Mouse (Mus musculus): ENCODE measurements at regions not wholly inside any gene's neighbourhood (a gene's known extent, or its start where the extent isn't known, plus 50 kb on each side); places are given as distances from the start of the nearest gene placed in this dataset.

DNA sequence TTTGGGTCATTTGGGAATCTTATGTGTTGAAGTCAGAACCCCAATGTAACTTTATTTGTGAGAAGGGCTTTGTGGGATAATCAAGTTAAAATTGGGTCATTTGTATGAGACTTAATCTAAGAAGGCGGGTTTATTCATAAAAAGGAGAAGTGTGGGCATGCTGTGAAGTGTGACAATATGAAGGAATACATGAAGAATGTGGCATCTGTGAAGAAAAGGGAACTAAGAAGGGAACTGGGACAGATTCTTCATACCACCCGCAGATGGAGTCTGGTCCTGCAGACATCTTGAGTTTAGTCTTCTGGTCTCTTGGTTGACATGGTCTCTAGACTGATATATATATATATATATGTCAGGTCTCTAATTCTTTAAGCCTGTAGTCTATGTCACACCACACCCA is 385.3 kb upstream of the Fam92a start:
- Histone ChIP-seq H3K4me1 (ENCODE audit: control insufficient read depth, insufficient read depth, low read length) (no peaks in the 10 kb centered on the region), H3K27ac (ENCODE audit: insufficient read depth, low read length) (no peak overlapping the region), H3K4me3 (ENCODE audit: insufficient read depth, low read length) (no peak overlapping the region)
- TF ChIP-seq POLR2A (IDR thresholded peaks at IDR 0.05; ENCODE audit: low read depth, low read length) (no peak), CTCF (IDR thresholded peaks at IDR 0.05; ENCODE audit: borderline replicate concordance, insufficient read depth, low read length) (no peak)

DNA sequence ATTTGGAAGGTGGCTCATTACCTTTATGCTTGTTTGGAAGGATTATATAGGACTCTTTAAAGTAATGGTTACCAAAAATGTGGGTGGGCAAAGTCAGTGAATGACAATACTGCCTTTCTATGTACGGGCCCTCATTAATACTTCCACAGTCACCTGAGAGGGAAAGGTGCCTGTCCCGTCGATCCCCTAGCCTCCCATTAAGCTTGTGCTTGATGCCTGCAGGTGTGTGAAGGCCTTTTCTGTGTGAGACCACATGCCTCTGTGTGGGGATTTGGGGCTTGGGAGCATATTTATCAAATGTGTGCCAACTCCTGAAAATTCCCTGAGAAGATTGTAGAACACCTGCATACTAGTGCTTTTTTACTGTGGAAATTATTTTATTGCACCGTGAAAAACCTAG is 377.4 kb upstream of the Fam92a start:
- TF ChIP-seq CTCF (IDR thresholded peaks at IDR 0.05; ENCODE audit: borderline replicate concordance, insufficient read depth, low read length) (no peak), POLR2A (IDR thresholded peaks at IDR 0.05; ENCODE audit: low read depth, low read length) (no peak)
- Histone ChIP-seq H3K4me3 (ENCODE audit: insufficient read depth, low read length) (no peak overlapping the region), H3K4me1 (ENCODE audit: control insufficient read depth, insufficient read depth, low read length) (no peaks in the 10 kb centered on the region), H3K27ac (ENCODE audit: insufficient read depth, low read length) (no peak overlapping the region)

DNA sequence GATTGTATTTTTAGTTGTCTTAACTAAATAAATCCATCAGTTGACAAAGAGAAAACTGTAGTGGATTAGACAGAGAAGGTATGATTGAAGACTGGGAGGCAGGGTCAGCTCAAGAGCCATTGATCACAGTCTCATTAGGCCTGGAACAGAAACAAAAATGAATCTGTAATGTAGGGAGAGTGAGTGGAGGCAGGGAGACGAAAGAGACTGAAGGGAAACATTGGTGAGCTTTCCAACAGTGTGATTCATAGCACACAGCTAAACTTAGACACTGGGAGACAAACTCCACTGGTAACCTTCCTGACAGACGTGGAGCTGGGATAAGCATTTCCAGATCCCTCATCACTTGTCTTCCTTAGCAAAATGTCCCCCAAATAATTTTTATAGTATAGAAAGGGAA is 372.1 kb upstream of the Fam92a start:
- no peak overlapping the region for H3K4me3 ChIP-seq (ENCODE audit: insufficient read depth, low read length)
- TF ChIP-seq POLR2A (IDR thresholded peaks at IDR 0.05; ENCODE audit: low read depth, low read length): no peak
- TF ChIP-seq CTCF (IDR thresholded peaks at IDR 0.05; ENCODE audit: borderline replicate concordance, insufficient read depth, low read length): no peak

DNA sequence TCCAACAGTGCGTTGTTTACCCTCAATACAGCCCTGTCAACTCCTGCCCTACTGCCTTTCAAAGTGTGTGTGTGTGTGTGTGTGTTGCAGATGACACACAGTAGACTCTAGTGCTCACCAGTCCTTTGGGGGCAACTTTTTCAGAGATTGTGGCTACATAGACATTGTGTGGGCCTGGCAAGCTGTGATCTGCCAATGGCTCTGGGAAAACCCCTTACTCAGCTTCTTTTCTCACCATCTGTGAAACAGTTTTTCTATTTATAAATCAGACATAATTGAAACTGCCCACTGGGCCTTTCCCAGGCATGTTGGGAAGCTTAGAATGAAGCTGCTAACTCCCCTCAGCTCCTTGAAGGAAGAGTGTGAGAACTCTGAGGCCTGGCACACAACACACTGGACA is 369.7 kb upstream of the Fam92a start:
- TF ChIP-seq CTCF (IDR thresholded peaks at IDR 0.05; ENCODE audit: borderline replicate concordance, insufficient read depth, low read length) (no peak), POLR2A (IDR thresholded peaks at IDR 0.05; ENCODE audit: low read depth, low read length) (no peak)
- H3K27ac ChIP-seq (ENCODE audit: insufficient read depth, low read length): no peak overlapping the region
- peaks cover 2% of the 10 kb centered on the region for H3K4me1 ChIP-seq (ENCODE audit: control insufficient read depth, insufficient read depth, low read length)
- no peak overlapping the region for H3K4me3 ChIP-seq (ENCODE audit: insufficient read depth, low read length)

More for the DNA sequence above, 372.1 kb upstream of the Fam92a start:
- H3K27ac ChIP-seq (ENCODE audit: insufficient read depth, low read length): peak overlapping the region; percentile 6; the same call in 1 of the 2 replicates
- H3K4me1 ChIP-seq (ENCODE audit: control insufficient read depth, insufficient read depth, low read length): peaks cover under 1% of the 10 kb centered on the region; the same call in 1 of the 2 replicates

DNA sequence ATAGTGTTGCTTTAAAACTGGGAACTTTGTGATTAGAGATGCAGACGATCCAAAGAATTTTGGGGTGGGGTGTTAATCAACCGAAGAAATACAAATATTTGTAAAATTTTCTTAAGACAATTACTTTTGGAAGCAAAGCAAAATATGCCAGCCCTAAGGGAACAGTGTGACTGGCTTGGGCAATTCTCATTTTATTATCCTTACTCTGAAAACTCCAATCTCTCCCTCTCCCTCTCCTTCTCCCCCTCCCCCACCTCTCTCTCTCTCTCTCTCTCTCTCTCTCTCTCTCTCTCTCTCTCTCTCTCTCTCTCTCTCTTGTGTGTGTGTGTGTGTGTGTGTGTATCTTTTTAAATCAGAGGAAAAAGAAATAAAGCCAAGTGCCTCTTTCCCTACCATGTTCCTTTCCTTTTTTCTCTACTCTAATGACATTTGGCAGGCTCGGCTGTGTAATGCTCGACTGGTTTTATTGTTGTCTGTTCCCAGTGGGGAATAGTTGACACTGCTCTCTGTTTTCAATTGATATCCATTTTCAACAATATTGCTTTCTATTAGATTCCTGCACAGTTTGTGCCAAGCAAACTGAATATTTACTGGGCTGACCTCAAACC is 367.5 kb upstream of the Fam92a start:
- peaks cover 2% of the 10 kb centered on the region for H3K4me1 ChIP-seq (ENCODE audit: control insufficient read depth, insufficient read depth, low read length)
- no peak for TF ChIP-seq CTCF (IDR thresholded peaks at IDR 0.05; ENCODE audit: borderline replicate concordance, insufficient read depth, low read length)
- TF ChIP-seq POLR2A (IDR thresholded peaks at IDR 0.05; ENCODE audit: low read depth, low read length): no peak
- H3K27ac ChIP-seq (ENCODE audit: insufficient read depth, low read length): no peak overlapping the region
- no peak overlapping the region for H3K4me3 ChIP-seq (ENCODE audit: insufficient read depth, low read length)

DNA sequence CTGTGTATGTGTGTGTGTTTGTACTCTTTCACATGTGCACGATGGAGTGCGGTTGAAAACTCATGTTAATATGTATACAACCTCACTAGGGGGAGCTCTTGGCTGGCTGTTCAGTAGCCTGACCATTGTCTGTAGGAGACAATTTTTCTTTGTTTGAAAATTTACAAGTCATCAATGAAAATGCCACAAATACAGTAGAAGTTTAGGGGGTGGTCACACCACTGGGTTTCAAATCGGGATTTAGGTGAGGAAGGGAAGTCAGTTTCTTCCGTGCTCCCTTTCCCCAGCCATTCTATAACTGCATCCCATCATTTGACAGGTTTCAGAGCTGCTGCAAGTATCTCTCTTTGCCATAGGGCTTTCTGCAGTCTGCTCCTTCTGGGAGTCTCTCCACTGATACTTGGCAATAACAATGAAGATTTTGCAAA is 366.9 kb upstream of the Fam92a start:
- Histone ChIP-seq H3K4me3 (ENCODE audit: insufficient read depth, low read length) (no peak overlapping the region), H3K27ac (ENCODE audit: insufficient read depth, low read length) (no peak overlapping the region), H3K4me1 (ENCODE audit: control insufficient read depth, insufficient read depth, low read length) (peaks cover 2% of the 10 kb centered on the region)
- TF ChIP-seq POLR2A (IDR thresholded peaks at IDR 0.05; ENCODE audit: low read depth, low read length) (no peak), CTCF (IDR thresholded peaks at IDR 0.05; ENCODE audit: borderline replicate concordance, insufficient read depth, low read length) (no peak)

DNA sequence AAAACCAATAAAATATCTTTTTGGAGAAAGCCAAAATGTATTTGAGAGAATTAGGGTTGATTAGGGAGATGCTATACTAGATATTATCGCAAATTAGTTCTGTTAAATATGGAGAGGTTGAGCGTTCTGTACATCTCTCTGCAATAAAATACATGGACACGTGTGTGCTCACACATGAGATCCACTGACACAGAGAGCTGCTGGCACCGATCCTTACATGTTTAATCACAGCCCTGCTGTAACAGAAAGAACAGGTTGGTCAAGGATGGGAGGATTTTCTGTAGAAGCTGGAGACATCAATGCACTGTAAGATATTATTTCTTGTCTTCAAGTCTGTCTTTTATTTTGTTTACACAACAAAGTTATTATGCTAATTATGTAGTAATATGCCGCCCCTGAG is 366.2 kb upstream of the Fam92a start:
- H3K4me3 ChIP-seq (ENCODE audit: insufficient read depth, low read length): no peak overlapping the region
- TF ChIP-seq CTCF (IDR thresholded peaks at IDR 0.05; ENCODE audit: borderline replicate concordance, insufficient read depth, low read length) (no peak), POLR2A (IDR thresholded peaks at IDR 0.05; ENCODE audit: low read depth, low read length) (no peak)
- peaks cover 2% of the 10 kb centered on the region for H3K4me1 ChIP-seq (ENCODE audit: control insufficient read depth, insufficient read depth, low read length)
- no peak overlapping the region for H3K27ac ChIP-seq (ENCODE audit: insufficient read depth, low read length)

DNA sequence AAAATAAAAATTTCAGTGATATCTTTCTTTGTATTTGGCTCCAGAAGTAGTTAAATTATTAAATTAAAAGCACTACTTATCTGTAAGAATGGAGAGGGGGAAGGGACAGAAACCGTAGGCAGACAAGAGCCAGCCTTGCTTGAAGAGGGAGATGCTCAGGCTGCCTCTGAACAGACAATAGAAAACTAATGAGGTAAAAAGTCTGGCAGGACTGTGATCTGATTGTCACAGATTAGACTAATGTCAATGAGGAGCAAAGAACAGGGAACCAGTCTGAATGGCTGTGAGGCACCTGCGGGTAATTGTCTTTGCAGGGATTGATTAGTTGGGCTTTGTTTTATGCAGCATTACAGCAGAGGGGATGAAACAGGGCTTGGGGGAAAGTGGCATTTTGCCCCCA is 362.3 kb upstream of the Fam92a start:
- Histone ChIP-seq H3K4me1 (ENCODE audit: control insufficient read depth, insufficient read depth, low read length) (peaks cover 2% of the 10 kb centered on the region), H3K4me3 (ENCODE audit: insufficient read depth, low read length) (no peak overlapping the region), H3K27ac (ENCODE audit: insufficient read depth, low read length) (no peak overlapping the region)
- TF ChIP-seq CTCF (IDR thresholded peaks at IDR 0.05; ENCODE audit: borderline replicate concordance, insufficient read depth, low read length) (no peak), POLR2A (IDR thresholded peaks at IDR 0.05; ENCODE audit: low read depth, low read length) (no peak)

DNA sequence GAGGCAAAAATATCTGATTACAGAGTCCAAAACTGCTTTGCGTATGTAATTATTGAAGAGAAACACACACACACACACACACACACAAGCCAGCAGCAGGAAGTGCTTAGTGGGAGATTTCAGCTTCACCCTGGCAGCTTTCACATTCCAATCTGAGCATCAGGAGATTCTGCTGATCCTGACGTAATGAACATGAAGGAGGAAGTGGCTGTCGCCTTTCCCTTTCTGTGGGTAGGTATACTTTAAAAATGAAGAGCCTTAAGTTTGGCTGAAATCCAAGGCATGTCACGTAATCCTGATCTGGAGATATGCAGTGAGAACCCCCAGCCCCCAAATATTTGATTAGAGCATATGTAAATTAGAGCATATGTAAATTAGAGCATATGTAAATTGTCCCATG is 361.1 kb upstream of the Fam92a start:
- TF ChIP-seq POLR2A (IDR thresholded peaks at IDR 0.05; ENCODE audit: low read depth, low read length): no peak
- TF ChIP-seq CTCF (IDR thresholded peaks at IDR 0.05; ENCODE audit: borderline replicate concordance, insufficient read depth, low read length): no peak
- no peak overlapping the region for H3K27ac ChIP-seq (ENCODE audit: insufficient read depth, low read length)
- no peaks in the 10 kb centered on the region for H3K4me1 ChIP-seq (ENCODE audit: control insufficient read depth, insufficient read depth, low read length)
- H3K4me3 ChIP-seq (ENCODE audit: insufficient read depth, low read length): no peak overlapping the region

DNA sequence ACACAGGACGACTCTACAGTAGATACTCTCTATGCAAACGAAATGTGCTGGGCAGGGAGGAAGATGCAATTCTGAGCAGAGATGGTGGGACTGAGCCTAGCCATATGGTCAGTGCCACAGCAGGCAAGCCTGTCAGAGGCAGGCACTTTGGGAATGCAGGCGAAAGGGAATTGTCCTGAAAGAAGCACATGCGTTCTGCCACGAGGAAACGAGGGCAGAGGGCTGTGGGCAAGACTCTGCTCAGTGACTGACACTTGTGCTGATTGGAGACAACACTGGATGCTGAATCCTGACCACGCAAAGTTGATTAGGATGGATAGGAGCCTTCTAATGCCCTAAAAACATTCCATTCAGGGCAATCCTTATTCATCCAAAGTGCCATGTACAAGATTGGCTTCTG is 350.5 kb upstream of the Fam92a start:
- TF ChIP-seq CTCF (IDR thresholded peaks at IDR 0.05; ENCODE audit: borderline replicate concordance, insufficient read depth, low read length): no peak
- no peak for TF ChIP-seq POLR2A (IDR thresholded peaks at IDR 0.05; ENCODE audit: low read depth, low read length)
- Histone ChIP-seq H3K4me1 (ENCODE audit: control insufficient read depth, insufficient read depth, low read length) (no peaks in the 10 kb centered on the region), H3K27ac (ENCODE audit: insufficient read depth, low read length) (no peak overlapping the region), H3K4me3 (ENCODE audit: insufficient read depth, low read length) (no peak overlapping the region)

All from embryonic fibroblast, embryonic 13.5 days (primary cell).